Mouse (Mus musculus) c-Kit-positive CD71-negative TER-119-negative erythroid progenitor cells, embryonic 14.5 days (primary cell): Measurements from ENCODE around the gene Tcf15.
A peak's percentile ranks its signal among the peaks of the same experiment; 100 is the strongest.

ENCODE experiments used
- DNase-seq: peaks from one replicate; pipeline ENCODE4 v3.0.0-alpha.2; 2013; ENCODE audit warnings: low read depth

Gene Tcf15

DNA sequence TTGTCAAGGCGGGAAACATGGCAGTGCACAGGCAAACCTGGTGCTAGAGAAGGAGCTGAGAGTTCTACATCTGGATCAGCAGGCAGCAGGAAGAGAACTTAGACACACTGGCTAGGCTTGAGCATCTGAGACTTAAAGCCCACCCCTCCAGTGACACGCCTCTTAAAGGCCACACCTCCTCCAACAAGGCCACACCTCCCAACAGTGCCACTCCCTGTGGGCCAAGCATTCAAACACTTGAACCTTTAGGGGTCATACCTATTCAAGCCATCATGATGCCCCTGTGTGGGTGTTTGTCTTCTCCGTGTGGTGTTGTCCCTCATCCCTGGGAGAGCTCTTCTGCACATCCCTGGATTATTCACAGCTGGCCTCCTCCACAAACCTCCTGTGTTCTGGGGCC is 31.5 kb downstream of the Tcf15 start:
- no peak for DNase-seq

DNA sequence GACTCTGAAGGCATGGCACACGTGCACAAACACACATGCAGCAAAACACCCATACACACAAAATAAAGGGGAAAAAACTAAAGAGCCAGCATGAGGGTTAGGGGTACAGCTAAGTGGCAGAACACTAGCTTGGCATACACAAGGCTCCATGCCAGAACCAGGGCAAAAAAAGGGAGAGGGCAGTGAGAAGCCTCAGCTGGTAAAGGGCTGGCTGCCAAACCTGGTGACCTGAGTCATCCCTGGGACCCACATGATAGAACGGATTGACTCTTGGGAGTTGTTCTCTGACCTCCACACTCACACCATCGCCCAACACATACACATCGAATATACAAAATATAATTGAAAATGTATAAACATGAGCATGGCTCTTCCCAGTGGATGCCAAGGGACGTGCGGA is 33.3 kb downstream of the Tcf15 start:
- DNase-seq = no peak

DNA sequence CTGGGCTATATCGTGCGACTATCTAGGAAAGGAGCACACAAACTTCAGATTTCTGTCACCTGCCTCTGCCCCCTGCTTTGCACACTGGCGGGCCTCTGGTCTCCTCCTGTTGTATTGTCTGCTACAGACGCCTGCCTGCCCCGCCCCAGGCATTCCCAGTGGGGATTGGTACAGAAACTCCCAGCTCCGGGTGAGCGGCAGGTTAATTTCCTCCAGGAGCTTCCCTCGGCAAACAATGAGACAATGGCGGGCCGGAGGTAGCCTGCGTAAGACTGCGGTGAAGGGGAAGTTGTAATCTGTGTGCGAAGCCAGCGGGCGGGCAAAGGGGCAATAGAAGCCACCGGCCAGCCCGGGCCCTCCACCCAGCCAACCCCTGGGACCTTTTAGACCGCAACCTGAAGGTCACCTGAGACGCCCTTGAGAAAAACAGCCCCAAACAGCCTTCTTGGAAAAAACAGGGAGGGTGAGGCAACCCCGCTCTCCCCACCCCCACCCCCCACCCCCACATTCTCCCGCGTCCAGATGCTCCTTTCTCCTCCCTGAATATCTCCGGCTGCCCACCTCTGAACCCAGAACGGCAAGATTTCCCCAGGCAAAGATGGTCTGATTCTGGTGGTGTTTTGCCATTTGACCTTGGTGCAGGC is 33.9 kb downstream of the Tcf15 start:
- DNase-seq = no peak

DNA sequence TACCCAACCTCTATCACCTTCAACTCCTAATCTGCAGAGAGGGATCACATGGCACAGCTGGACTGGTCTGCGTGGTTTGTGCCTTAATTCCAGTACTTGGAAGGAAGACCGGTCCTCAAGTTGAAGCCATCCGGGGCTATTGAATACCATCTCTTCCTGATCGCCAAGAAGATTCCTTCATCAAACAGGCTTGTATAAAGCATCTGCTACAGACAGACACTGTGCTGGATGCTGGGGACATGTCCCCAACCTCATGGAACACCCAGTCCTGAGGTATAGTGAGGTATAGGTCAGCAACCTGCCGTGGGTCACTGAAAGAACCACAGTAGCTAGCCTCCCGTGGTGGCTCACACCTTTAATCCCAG is 34.4 kb downstream of the Tcf15 start:
- DNase-seq = no peak

DNA sequence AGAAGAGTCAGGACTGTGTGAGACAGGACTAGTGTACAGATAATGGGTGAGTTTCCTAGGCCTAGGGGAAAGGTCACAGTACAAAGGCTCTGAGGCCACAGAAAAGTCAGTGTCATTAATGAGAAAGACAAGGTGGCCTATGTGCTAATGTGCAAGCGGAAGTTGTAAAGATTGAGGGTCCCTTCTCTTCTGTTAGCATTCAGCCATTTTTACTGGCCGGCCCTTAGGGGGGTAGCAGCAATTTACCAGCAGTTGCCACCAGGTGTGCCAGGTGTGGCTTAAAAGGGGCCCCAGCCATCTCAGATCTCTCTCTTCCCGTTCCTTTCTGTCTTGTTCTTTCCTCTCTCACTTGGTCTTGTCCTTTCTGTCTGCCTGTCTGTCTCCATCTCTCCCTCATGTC is 35.0 kb downstream of the Tcf15 start:
- no peak for DNase-seq

DNA sequence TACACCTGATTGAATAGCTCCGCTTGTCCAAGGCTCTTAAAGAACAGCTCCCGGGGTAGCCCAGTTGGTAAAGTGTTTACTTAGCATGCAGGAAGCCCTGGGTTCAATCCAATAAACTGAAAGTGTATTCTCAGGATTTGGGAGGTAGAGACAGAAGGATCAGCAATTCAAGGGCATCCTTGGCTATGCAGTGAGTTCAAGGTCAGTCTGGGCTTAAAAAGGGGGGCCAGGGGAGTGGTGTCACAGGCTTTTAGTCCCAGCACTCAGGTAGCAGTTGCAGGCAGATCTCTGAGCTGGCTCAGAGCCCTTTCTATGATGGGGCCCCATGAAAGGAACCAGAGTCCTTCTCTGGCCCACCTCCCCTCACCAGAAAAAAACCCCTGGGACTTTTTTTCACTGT is 35.9 kb downstream of the Tcf15 start:
- no peak for DNase-seq

DNA sequence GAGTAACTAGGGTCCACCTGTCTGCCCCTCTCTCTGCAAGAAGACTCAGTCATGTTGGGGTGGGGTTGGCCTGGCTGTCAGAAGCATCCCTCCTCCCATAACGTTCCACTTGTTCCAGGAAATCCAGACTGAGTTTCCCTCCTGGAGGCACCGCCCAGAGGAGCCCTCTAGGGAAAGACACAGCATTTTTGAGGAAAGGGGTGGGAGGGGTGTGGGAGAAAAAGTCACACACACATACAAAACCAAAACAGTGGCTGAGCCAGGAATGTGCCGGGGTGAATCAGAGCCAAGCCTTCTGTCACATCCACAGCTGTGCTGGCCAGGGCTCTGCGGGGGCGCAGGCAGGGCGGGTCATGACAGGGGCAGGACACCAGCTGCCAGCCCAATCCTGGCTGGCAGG is 37.0 kb downstream of the Tcf15 start:
- DNase-seq = no peak

DNA sequence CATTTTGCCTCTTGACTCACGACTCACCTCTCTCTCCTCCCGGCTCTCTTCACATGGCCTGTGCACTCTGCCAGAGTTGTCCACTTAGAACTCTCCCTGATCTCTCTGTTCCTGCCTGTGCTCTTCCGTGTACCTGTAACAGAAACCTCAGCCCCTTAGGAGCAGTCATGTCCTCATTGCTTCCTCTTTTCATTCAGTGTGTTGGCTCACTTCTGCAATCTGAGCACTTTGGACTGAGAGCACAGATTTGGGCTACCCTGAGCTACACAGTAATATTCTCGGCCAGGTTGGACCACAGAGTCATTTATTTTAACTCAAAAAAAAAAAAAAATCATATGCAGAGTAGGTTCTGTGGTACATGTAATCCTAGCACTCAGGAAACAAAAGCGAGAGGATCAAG is 43.8 kb downstream of the Tcf15 start:
- peak; percentile 14 for DNase-seq

DNA sequence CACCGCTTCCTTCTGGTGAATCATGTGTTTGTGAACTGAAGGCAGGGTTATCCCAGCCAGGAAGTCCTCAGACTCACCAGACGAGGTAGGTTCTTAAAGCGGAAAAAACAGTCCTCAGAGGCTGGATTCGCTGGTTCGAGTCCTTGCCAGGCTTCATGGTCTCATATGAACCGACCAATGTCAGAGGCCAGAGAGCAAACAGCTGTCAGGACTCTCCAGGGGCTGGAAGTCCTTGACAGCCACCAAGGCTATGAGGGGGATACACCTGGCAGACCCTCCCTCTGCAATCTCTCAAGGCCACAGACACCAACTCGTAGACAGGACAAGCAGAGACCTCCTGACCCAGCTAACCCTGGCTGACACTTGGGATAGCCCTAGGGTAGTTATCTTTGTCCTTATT is 45.9 kb downstream of the Tcf15 start:
- DNase-seq = no peak

DNA sequence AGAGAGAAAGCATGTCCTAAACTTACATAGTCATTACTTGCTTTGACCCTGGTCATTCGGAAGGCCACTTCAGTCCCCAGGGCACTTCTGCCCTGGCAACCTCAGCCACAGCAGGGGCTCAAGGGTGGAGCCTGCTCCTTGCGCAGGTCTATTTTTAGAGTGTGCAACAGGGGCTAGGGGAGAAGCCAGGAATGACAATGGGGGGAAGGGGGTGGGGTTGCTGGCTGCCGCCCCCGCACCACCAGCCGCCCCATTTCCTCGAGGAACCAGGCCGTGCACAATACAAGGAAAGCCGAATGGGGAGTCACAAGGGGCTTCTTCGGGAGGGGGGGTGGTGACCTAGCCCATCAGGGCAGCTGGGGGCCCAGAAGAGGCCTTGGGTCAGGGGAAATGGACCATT is 46.3 kb downstream of the Tcf15 start:
- DNase-seq = no peak

DNA sequence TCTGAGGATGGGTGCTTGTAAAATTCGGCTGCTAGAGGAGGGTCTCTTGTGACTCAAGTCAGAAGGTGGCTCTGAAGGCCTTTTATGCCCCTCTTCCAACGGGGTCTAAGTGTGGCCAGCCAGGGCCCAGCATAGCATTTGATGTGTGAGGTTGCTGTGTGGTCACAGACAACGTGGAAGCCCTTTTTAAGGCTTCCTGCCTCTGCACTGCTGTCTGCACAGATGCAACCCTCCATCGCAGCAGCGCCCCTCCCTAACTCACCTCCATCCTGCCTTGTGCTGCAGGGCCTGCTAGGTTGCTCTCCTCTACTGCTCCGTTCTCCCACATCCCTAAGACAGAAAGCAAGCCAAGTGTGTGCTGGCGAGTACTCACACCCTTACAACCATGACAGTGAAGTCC is 46.8 kb downstream of the Tcf15 start:
- DNase-seq = no peak

DNA sequence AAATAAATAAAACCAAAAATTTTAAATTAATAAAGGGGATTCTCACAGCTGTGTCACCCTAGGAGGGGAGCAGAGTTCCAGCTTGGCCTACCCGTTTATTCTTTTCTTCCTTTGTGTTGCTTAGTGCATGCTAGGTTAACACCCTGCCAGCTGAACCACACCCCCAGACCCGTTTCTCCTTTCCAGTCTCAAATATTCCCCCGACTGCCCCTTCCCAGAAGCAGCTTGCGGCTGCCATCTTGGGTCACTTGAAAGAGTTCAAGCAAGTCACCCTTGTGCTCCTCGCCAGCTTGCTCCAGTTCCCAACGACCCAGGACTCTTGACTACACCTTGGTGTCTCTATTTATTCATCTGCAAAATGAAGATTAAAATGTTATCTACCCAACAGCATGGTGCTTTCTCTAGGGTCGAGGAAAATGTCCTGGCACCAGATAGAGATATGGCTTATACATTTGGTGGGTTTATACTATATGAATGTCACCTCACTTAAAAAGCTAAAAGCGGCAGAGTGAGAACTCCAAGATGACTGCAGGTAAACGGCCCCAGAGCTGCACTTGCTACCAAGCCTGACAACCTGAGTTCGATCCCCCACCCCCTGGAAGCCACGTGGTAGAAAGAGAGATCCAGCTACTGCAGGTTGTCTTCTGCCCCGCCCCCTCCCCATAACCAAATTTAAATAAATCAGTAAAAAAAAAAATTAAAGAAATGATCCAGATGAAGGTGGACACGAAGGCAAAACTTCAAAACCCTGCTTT is 49.4 kb downstream of the Tcf15 start:
- no peak for DNase-seq

DNA sequence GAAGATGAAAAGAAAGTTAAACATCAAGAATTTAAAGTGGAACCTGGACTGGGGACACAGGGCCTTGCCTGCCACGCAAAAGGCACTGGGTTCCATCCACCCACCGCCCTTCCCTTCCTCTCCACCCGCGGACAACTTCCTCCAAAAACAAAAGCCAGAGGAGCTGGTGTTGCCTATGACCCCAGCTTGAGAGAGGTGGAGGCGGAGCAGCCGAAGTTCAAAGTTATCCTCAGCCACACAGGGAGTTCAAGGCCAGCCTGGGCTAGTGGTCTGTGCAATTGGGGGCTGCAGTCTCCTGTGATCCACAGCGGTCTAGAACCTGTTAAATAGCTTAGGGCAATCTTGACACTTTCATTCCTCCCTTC is 50.0 kb downstream of the Tcf15 start:
- no peak for DNase-seq

DNA sequence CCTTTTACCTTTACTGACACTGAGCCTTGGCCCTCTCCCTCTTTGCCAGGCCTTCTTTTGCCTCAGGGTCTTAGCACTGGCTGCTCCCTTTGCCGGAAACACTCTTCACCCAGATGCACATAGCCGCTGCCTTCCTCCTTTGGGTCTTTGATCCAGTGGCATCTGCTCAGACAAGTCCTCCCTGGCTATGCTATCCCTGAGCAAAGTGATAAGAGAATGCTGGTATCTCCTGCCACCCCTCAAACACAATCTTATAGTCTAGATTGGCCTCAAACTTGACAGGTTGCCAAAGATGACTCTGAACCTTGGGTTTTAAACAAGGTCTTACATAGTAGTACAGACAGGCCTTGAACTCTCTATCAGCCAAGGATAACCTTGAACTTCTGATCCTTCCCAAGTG is 51.2 kb downstream of the Tcf15 start:
- DNase-seq = no peak

DNA sequence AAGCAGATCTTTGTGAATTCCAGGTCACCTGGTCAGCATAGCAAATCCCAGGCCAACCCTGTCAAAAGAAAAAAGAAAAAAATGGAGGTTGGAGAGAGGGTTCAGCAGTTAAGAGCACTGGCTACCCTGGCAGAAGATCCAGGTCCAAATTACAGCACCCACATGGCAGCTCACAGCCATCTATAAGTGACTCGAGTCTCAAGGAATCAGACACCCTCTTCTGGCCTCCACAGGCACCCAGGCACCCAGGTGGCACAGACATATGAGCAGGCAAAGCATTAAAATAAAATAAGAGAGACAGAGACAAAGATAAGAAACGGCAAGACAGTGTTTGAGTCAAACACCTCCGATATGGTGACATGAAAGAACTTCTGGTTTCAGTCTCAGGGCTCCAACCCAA is 53.5 kb downstream of the Tcf15 start:
- DNase-seq = no peak

DNA sequence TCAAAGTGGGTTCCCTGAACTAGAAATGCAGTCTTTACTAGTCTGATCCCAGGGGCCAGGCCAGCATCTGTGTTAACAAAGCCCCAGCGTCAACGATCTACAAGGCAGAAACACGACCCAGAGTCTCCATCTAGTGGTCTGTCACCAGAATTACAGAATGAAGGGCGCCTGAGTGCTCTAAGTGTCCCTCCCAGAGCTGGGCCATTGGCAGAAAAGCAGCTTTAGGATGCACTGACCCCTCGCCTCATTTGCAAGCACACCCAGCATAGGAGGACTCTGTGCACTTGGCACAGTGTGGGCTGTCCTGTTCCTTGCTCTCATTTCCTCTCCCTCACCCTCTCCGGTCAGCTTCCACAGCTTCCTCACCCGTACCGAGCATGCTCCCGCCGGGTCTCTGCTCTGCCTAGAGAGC is 53.9 kb downstream of the Tcf15 start:
- DNase-seq = peak; percentile 75
